Mouse (Mus musculus): ENCODE measurements around the gene Ldb3. TPM values are rescaled to one million over a fixed set of nuclear protein-coding genes. Genes with fewer than 3 reads are reported as not detected.

The Ldb3 gene
- polyA plus RNA-seq (2015; fragmentation: Illumina TruSeq; extraction: RNeasy Lipid Tissue Mini Kit (QIAGEN cat#74804); ENCODE audit: insufficient read depth, low replicate concordance) = 0.47 TPM

DNA sequence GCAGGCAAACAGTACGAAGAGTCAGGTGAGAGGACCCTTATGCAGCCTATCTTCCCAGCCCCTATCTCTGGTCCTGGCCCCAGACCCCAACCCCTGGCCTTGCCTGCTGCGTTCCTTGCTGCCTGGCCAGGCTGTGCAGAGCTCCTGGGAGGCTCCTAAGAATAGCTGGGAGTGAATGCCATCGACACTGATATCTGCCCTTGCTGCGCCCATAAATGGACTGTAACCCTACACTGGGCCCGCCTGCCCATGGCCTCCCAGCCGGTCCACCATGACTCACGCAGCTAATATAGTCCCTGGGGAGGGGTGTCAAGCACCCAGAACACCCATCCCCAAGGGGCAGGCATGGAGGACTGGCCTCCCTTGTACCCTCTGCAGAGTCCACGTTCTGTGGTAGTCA, at the start of gene Ldb3:
Gene Ldb3, minus strand, starts transcription at position 185 of the 400 bp plus-strand sequence.

DNA sequence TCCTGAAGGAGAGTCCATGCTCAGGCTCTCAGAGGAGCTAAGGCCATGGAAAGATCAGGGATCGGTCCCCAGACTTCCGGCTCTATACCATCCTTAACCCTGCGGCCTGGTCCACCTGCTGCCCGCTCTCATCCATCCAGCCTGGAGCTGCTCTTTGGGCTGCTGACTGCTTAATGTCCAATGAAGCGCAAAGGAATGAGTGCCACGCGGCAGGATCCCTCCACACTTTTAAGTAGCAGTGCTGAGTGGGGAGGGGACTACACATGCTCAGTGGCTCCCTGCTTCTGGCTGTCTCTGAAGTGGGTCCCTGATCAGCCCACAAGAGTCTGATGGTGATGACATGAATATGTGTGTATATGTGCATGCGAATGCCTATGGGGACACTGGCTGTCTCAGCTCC, 11.5 kb upstream of the Ldb3 start, which contains the start of gene Opn4:
Gene Opn4, minus strand, starts transcription at position 202 of the 400 bp plus-strand sequence.

DNA sequence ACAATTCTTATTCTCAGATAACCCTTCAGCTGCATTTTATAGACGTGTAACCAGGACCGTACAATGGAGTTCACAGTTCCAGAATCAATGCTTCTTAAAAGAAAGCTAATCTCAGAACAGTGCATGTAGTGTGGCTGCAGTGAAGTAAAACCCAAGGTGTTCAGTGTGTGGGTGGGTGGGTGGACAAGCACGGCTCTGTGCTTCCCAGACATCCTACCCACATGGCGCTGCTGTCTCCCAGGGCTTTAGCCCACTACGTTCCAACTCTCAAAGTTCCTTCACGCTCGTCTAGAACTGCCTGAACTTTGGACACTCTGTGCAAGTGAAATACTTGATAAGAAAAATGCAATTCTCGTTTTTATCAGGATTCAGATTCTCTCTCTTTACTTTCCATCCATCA, 65.8 kb downstream of the Ldb3 start, which contains the start of gene 9230112D13Rik:
Gene 9230112D13Rik, minus strand, starts transcription at position 101 of the 400 bp plus-strand sequence.

DNA sequence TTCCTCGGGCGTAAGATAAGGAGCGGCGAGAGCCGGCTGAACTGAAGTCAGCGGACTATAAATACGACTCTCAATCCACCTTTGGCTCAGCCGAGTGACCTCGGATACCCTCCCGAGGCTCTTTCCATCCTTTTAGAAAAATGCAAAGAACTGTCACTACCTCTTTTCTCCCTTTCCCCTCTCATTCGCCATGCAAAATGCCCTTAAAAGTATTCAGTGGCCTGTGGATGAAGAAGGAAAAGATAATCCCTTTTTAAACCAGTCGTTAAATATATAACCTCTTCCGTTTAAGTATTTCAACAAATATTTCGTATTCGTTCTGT, 85.2 kb downstream of the Ldb3 start, which contains the start of gene Bmpr1a:
Gene Bmpr1a, minus strand, starts transcription at position 17 of the 323 bp plus-strand sequence.

Other genes with a start within 250 kb of the Ldb3 start
- not detected for gene Fam25c, start 233.2 kb downstream of the Ldb3 start, polyA plus RNA-seq (2015; fragmentation: Illumina TruSeq; extraction: RNeasy Lipid Tissue Mini Kit (QIAGEN cat#74804); ENCODE audit: insufficient read depth, low replicate concordance)
- 2.2 TPM for gene Sncg, start 213.9 kb downstream of the Ldb3 start, polyA plus RNA-seq (2015; fragmentation: Illumina TruSeq; extraction: RNeasy Lipid Tissue Mini Kit (QIAGEN cat#74804); ENCODE audit: insufficient read depth, low replicate concordance)
- gene Mmrn2, start 213.2 kb downstream of the Ldb3 start, polyA plus RNA-seq (2015; fragmentation: Illumina TruSeq; extraction: RNeasy Lipid Tissue Mini Kit (QIAGEN cat#74804); ENCODE audit: insufficient read depth, low replicate concordance) = 14.9 TPM
- gene Bmpr1a, start 85.3 kb downstream of the Ldb3 start, polyA plus RNA-seq (2015; fragmentation: Illumina TruSeq; extraction: RNeasy Lipid Tissue Mini Kit (QIAGEN cat#74804); ENCODE audit: insufficient read depth, low replicate concordance) = 12.9 TPM
- gene 9230112D13Rik, start 65.9 kb downstream of the Ldb3 start, polyA plus RNA-seq (2015; fragmentation: Illumina TruSeq; extraction: RNeasy Lipid Tissue Mini Kit (QIAGEN cat#74804); ENCODE audit: insufficient read depth, low replicate concordance) = not detected
- not detected for gene Opn4, start 11.5 kb upstream of the Ldb3 start, polyA plus RNA-seq (2015; fragmentation: Illumina TruSeq; extraction: RNeasy Lipid Tissue Mini Kit (QIAGEN cat#74804); ENCODE audit: insufficient read depth, low replicate concordance)
- gene Wapl, start 85.2 kb upstream of the Ldb3 start, polyA plus RNA-seq (2015; fragmentation: Illumina TruSeq; extraction: RNeasy Lipid Tissue Mini Kit (QIAGEN cat#74804); ENCODE audit: insufficient read depth, low replicate concordance) = 87.7 TPM
- gene Grid1, start 231.4 kb upstream of the Ldb3 start, polyA plus RNA-seq (2015; fragmentation: Illumina TruSeq; extraction: RNeasy Lipid Tissue Mini Kit (QIAGEN cat#74804); ENCODE audit: insufficient read depth, low replicate concordance) = not detected